Mouse (Mus musculus) frontal cortex, adult 2 months (tissue): Measurements from ENCODE around the gene Sod3. TPM values are rescaled to one million over a fixed set of nuclear protein-coding genes. Genes with fewer than 3 reads are reported as not detected.
A peak's percentile ranks its signal among the peaks of the same experiment; 100 is the strongest.

Source experiments
- DNase-seq, 2 experiments: peaks; one replicate each; pipeline ENCODE4 v3.0.0; 2022; ENCODE audit warnings: low spot score in 1 of 2; ENCODE audit errors: extremely low spot score in 1 of 2
- polyA plus RNA-seq: library from polyadenylated mRNA; depleted of rRNA; stranded (reverse); fragments of >200 nt; gene quantifications from 2 replicates; pipeline ENCODE4 v1.2.3, GENCODE M21; 2012; rRNA removed

The Sod3 gene
- polyA plus RNA-seq = 12.1 and 13.4 TPM in 2 replicates

DNA sequence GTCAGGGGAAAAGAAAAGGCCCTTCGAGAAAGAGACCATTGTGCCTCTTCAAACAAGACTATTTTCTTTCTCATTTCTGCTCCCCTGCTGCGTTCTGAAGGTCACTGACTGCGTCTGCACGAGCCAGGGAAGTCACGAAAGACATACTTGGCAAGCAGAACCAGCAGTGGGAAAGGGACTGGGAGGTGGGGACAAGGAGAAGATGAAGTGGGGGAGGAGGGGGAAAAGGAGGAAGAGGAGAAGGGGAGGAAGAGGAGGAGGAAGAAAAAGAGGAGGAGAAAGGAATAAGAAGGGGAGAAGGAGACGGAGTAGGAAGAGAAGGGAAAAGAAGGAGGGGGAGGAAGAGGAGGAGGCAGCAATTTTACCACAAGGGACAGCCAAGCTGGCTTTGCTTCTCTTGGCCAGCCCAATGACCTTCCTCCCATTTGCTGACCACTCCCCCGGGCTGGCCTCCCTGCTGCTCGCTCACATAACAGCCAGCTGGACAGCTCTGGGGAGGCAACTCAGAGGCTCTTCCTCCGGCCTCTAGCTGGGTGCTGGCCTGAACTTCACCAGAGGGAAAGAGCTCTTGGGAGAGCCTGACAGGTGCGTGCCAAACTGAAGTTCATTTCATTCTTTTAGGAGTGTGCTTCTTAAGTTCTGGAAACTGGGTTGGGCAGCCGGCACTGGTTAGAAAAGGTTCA, at the start of gene Sod3:
Gene Sod3, plus strand, starts transcription at position 324 of the 683 bp plus-strand sequence.
- no peak for DNase-seq

- no peak for DNase-seq
These were observed 46.7 kb upstream of the Sod3 start for GRCm38 (mm10) chr5:52316926-52317325.

DNA sequence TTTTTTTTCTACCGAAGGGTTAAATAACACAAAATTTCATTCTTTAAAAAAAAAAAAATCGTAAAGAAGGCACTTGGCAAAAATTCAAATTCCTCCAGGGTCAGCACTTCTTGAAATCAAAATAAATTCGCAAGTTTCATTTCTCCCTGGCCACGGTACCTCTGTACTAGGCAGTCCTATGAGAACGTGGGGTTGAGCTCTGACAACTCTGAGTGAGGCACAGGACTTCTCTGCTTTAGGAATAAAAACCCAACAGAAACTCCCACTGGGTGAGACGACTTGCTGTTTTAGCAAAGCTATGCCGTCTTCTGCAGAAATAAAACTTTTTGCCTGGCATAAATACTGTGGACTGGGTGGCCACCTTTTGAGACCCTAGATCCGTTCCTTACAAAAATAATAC, 44.1 kb upstream of the Sod3 start:
- no peak for DNase-seq

GRCm38 (mm10) chr5:52332120-52332519, 31.5 kb upstream of the Sod3 start:
- DNase-seq = no peak

- DNase-seq = no peak
These were observed 28.0 kb upstream of the Sod3 start for GRCm38 (mm10) chr5:52335590-52335989.

DNA sequence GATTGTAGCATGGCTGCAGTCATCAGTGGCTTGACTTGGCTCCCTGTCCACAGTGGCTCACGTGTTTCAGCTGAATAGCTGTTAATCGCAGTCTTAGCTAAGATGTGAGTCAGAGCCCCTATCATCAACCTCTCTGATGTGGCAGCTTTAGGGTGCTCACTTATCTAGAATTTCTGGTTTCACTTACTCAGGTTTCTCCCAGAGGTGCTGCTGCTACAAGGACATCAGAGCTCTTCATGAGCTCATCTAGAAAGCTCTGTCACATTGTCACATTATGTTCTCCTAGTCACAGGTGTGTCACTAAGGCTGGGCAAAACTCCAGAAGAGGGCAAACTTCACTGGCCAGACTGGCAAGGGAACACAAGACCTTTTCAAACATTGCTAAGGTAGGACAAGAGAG, 24.5 kb upstream of the Sod3 start:
- DNase-seq = no peak

DNA sequence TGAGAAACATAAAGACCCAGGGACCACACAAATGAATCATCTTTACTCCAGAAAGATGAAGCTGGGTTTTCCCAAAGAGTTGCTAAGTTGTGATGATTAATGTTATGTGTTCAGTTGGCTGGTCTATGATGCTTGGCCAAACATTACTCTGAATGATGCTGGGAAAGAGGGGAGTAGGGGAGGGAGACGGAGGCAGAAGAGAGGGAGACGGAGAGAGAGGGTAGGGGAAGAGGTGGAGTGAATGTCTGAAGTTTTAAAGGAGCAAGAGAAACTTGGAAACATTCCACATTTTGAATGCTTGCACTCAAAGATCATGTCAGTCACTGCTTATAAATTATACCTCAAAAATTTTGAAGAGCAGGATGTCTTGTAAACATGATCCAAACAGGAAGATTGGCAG, 16.7 kb upstream of the Sod3 start:
- no peak for DNase-seq

GRCm38 (mm10) chr5:52350451-52350850, 13.1 kb upstream of the Sod3 start:
- no peak for DNase-seq

GRCm38 (mm10) chr5:52351561-52351960, 12.0 kb upstream of the Sod3 start:
- DNase-seq = no peak

- DNase-seq = no peak
These were observed 10.9 kb upstream of the Sod3 start for GRCm38 (mm10) chr5:52352730-52353129.

DNA sequence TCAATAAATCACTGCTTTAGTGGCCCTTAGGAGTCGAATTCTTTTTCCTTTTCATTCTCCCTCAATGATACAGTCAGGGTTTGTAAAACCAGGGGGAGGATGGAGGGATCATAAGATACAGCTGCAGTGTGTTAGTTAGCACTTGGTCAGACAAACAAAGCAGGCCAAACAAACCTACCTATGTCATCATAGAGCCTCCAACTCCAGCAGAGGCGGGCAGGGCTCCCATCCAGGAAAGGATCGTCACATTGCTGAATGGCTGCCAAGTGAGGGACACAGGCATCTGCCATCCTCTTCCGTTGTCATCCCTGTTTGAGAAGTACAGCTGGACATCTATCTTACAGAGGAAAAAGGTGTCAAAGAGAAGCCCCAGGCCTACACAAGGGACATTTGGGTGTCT, 9.2 kb upstream of the Sod3 start:
- DNase-seq = no peak

DNA sequence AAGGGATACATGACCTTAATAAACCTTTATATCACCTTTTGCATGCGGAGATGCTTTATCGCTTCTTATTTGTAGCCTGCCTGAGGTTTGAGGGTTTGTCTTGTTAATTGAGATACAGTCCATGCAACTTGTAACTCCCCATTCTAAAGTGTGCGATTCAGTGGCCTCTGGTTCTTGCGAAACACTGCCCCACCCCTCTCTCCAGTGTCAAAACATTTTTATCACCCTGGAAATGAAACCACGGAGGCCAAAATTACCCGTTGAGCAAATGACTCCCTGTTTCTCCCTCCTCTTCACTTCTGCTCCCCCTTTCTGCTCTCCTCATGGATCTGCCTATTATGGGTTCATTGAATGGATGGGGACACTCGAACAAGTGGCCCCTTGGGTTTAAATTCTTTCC, 8.0 kb upstream of the Sod3 start:
- DNase-seq = no peak

DNA sequence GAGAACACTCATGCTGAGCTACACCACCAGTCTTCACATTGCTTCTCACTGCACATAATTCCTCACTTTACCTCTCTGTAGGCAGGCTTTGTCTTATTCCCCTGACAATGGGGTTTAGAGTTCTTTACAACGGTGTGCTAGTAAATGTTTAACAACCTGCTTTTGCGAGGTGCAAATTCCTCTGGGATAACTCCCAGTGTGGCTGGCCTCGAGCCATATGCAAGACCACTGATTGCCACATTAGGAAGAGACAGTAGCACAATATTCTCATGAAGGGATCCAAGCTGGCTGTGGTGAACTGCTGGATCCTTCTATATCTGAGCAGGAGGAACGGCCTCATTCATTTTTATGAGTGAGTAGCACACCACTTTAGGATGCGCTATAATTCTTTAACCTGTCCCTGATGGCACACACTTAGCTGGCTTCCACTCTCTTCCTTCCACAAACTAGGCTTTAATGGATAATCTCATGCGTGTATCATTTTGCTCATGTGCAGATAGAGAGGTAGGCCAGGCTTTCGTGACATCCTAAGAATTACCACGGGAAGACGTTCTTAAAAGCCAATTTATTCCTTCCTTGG, 6.3 kb upstream of the Sod3 start:
- DNase-seq = no peak

- DNase-seq = no peak
These were observed 5.5 kb upstream of the Sod3 start for GRCm38 (mm10) chr5:52358120-52358519.

DNA sequence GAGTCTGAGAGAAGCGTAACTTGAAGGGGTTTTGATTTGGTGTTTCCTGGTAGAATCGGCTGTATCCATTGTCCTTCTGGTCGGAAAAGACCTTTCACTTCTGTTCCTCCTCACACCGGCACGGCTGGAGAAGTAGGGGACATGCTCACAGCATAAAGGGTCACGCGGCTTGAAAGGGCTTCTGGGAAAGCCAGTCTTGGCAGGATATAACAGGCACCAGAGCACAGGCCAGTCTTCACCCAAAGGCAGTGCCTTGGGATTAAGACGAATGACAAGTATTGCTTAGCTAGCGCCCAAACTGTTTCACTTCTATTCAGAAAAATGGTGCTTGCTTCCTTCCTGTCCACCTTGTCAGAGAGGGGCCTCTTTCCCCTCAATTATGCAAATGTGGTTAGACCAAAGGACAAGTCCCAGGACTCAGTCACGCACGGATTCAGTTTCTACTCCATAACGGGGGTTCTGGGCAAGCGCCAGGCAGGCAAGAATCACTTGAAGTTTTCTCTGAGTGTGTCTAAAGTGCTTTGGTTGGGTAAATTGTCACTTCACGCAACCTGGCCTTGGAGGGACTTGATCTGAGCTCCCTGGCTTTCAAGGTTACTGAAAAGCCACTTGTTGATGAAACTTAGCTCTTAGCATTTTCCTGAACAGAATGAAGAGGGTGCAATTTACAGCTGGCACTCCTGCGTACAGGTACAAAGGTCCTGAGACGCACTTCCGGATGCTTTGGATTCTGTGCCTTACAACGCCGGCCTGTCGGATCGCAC, 3.1 kb upstream of the Sod3 start:
- DNase-seq = no peak

DNA sequence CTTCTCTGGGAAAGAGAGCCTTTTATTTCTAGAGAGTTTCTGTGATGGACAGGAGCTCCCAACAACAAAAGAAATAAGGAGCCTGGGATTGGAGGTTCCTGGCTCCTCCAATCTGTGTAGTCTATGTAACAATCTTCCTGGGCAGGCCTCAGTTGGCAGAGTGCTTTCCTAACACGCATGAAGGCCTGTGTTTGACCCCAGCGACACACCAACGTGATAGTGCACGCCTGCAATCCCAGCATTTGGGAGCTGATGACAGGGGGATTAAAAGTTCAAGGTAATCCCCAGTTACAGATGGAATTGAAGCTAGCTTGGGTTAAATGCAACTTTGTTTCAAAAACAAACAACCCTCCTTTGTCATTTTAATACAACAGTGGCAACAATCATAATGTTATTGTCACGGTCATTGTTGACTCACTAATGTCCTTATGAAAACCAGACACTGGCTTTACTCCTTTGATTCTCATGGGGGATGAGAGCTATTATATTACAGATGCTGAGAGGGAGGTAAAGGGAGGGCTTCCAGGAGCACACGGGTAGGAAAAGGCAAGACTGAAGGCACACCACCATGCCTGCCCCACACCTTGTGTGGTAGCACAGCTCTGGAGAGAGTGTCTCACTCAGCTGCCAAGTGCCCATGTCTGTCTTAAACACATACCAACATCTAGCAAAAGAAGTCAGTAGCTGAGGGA, 669 bp upstream of the Sod3 start:
- no peak for DNase-seq

- no peak for DNase-seq
These were observed 930 bp downstream of the Sod3 start for GRCm38 (mm10) chr5:52364521-52364920.

- peak in 1 of 2 experiments; percentile 52 for DNase-seq
These were observed 2.3 kb downstream of the Sod3 start for GRCm38 (mm10) chr5:52365930-52366329.

GRCm38 (mm10) chr5:52366661-52367060, 3.1 kb downstream of the Sod3 start:
- no peak for DNase-seq

GRCm38 (mm10) chr5:52367866-52368840, 4.6 kb downstream of the Sod3 start:
- no peak for DNase-seq
